Mouse (Mus musculus): ENCODE measurements around the gene Mfsd9. TPM values are rescaled to one million over a fixed set of nuclear protein-coding genes. Genes with fewer than 3 reads are reported as not detected.

Gene Mfsd9
- total RNA-seq, 2 experiments from 2014 or later, result 2.1 to 4.7 TPM

- no peak for ATAC-seq (replicated peaks; ENCODE audit: low FRiP score, low TSS enrichment, poor library complexity, severe bottlenecking)
Observed at GRCm38 (mm10) chr1:40727404-40727803, 63.1 kb downstream of the Mfsd9 start.

GRCm38 (mm10) chr1:40726051-40726450, 64.4 kb downstream of the Mfsd9 start:
- no peak for ATAC-seq (replicated peaks; ENCODE audit: low FRiP score, low TSS enrichment, poor library complexity, severe bottlenecking)

Other genes with a start within 250 kb of the Mfsd9 start
- gene Slc9a4, start 210.6 kb downstream of the Mfsd9 start, total RNA-seq (2014; fragmentation: Nextera tagmentation), result not detected in 2 replicates
- not detected in 2 replicates for gene Slc9a4, start 210.6 kb downstream of the Mfsd9 start, total RNA-seq (2017)
- gene Slc9a2, start 110.1 kb downstream of the Mfsd9 start, total RNA-seq (2014; fragmentation: Nextera tagmentation), result not detected in 2 replicates
- 0.47 and 0.57 TPM in 2 replicates for gene Slc9a2, start 110.1 kb downstream of the Mfsd9 start, total RNA-seq (2017)
- not detected in 2 replicates for gene Tmem182, start 14.9 kb upstream of the Mfsd9 start, total RNA-seq (2014; fragmentation: Nextera tagmentation)
- gene Tmem182, start 14.9 kb upstream of the Mfsd9 start, total RNA-seq (2017), result not detected in 2 replicates